Mouse (Mus musculus) cerebral cortex, adult 2 months (tissue): ENCODE data around the gene Tcstv3.

Experiments used
- WGBS: fragments of 180-500 bp; shearing (Covaris S2); methylation state at CpG from one replicate; pipeline ENCODE4 v1.1.7; 2018; 5-methylcytosine and 5-hydroxymethylcytosine counted together

Tcstv3 gene

GRCm38 (mm10) chr13:120316578-120316977 lies at the start of gene Tcstv3:
Gene Tcstv3 (plus strand): TSS chr13:120316878.
- 76% methylated on average over 3 of the region's 3 CpGs for WGBS

- 32% methylated on average over 2 of the region's 2 CpGs for WGBS
These were observed 38.8 kb upstream of the Tcstv3 start for GRCm38 (mm10) chr13:120277837-120278236.

DNA sequence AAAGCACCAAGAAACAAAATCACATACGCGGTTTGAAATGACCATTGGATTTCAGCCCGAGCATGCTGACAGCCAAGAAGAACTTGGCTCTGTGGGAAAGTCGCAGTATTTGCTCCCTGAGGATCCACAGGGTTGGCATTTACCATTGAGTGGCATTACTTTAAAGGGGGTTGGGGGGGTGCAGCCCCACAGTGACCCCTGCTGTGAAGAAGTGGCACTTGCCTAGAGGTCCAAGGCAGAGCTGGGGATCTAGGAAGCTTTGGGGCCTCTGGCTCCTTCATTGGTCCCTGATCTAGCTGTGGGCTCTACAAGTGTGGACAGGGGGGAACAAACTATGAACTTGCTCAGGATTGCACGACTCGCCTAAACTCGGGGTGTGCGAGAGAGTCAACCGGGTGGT lies 37.9 kb upstream of the Tcstv3 start:
- WGBS = 88% methylated on average over 9 of the region's 9 CpGs

DNA sequence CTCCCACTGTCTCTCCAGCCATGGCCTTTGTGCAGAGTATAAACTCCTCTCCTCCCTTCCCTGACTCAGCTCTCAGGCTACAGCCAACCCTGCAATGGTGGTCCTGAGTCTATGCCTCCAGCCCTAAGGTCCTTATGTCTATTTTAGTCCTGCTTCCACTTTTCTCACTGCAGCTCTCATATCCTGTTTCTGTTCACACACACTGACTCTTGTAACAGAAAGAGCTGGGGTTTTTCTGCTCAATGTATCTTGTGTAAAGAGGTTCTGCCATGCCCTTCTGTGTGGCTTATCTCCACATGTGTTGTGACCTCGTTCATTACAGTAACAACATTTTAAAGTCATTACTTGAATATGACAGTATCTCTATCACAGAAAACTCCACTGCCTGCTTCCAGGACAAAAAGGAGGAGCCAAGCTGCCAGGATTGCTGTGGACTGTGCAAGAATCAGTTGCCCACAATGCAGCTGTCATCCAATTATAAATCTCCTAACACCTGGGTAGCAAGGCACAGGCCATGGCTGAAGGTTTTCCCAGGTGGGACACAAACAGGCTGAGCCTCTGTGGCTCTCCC lies 17.3 kb upstream of the Tcstv3 start:
- 39% methylated on average over 1 of the region's 1 CpGs for WGBS

DNA sequence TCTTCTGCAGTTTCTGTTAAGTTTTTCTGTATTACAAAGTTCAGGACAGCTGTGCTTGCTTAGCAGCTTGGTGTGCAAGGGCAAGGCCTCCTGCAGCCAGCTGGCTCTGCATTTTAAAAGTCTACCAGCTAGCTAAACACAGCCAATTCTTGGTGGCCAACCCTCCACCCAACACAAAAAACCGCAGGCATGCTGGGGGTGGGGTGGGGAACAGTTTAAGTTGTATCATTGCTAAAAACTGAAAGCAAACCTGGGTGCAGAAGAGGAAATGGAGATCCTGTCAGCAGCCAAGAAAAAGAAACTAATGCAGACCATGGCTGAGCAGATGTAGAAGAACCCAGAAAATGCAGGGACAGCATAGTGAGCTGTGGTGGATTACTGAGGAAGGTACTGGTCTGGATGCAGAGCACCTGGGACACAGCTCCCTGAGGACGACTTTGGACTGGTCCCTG lies 16.7 kb upstream of the Tcstv3 start, which contains the start of gene BC147527:
Gene BC147527 (plus strand): TSS at position 402 of the 452 bp plus-strand sequence.
- 45% methylated on average over 2 of the region's 2 CpGs for WGBS

DNA sequence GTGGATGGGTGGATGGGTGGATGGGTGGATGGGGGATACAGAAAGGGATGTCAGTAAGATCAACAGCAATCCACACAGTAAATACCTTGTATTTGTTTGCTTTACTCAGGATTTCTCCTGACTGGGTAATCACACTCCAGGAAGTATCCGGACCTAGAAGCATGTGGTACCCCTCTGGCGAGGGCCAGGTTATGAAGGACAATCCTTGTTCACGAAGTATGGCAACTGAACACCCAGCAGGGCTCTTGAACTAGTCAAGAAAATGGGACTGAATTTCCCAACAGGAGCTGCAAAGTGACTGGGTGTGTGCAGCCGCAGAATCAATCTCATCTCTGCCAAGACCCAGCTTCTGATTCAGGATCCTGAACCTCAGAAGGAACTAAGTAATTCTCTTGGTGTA lies 15.8 kb upstream of the Tcstv3 start:
- WGBS = 85% methylated on average over 4 of the region's 4 CpGs

- WGBS = 77% methylated on average over 4 of the region's 4 CpGs
These were observed 5.9 kb upstream of the Tcstv3 start for GRCm38 (mm10) chr13:120310749-120311148.

- WGBS = 41% methylated on average over 14 of the region's 14 CpGs
These were observed 3.1 kb upstream of the Tcstv3 start for GRCm38 (mm10) chr13:120313584-120313983.

DNA sequence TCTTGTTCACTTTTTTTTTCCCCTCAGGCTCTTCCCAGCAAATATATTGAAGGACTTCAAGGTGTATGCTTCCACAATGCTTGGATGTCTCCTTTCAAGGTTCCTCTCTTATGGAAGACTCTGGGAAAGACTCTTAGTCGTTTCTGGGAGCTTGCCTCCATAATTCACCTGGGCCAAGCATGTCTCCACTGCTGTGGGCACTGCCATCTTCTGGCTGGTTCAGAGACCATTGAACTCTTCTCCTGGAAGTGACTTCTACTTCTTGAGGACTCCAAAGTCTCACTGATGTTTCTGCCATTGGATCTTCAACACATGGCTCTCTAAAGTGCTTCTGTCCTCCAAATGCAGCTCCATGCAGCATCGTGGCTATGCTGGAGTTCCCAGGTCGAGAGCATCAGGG lies 3.5 kb downstream of the Tcstv3 start:
- WGBS = 67% methylated on average over 3 of the region's 3 CpGs

DNA sequence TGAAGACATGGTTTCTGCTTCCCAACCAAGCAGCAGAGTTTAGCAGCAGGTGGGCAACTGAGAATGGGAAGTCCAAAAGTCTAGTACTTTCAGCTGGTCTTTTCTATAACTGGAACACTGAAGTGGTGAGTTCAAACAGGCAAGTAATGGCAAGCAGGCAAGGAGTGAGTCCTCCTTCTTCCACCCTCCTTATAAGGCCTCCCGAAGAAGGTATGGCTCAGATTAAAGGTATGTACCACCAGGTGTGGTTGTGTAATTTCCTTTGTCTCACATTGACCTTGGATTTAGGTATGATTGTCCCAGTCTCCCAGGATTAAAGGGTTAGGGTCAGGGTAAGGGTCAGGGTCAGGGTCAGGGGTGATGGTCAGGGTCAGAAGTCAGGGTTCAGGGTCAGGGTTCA lies 4.0 kb downstream of the Tcstv3 start:
- 92% methylated on average over 1 of the region's 1 CpGs for WGBS
